Mouse (Mus musculus) frontal cortex, postnatal 14 days (tissue): ENCODE measurements at regions not wholly inside any gene's neighbourhood (a gene's known extent, or its start where the extent isn't known, plus 50 kb on each side); places are given as distances from the start of the nearest gene placed in this dataset.

Experiments used
- DNase-seq, 2 experiments: peaks; one replicate each; pipeline ENCODE4 v3.0.0; 2022; ENCODE audit warnings: low spot score in 2 of 2

- no peak for DNase-seq
Observed at GRCm38 (mm10) chr1:143881192-143881591, 104.1 kb downstream of the Uchl5 start.

GRCm38 (mm10) chr1:143879622-143880021, 102.5 kb downstream of the Uchl5 start:
- DNase-seq, result no peak

GRCm38 (mm10) chr1:143878266-143878665, 101.2 kb downstream of the Uchl5 start:
- DNase-seq, result no peak

GRCm38 (mm10) chr1:143860319-143860718, 83.2 kb downstream of the Uchl5 start:
- no peak for DNase-seq

GRCm38 (mm10) chr1:143858532-143858931, 81.5 kb downstream of the Uchl5 start:
- DNase-seq, result no peak
